Mouse (Mus musculus): ENCODE data around the gene Dnaja3. TPM values are rescaled to one million over a fixed set of nuclear protein-coding genes. Genes with fewer than 3 reads are reported as not detected.
"Not testable (repeated sequence)": the region's sequence is repeated elsewhere in the genome, so short reads cannot be mapped to it uniquely, and the experiment has no call there.

Gene Dnaja3
- total RNA-seq, 4 experiments from 2014 or later: 146 to 154 (median 153) TPM

DNA sequence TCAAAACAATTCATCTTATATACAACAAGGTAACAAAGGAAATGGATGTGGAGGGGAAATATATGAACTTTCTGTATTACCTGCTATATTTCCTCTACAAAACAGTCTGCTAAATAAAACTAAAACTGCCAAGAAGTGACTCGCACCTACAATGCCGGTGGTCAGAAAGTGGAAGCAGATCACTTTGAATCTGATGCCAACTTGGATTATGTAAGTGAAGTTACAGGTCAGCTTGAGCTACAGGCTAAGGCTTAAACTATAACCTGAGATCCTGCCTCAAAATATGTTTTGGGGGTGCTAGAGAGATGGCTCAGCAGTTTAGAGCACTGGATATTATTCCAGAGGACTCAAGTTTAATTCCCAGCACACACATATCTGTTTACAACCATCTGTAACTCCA, 25.9 kb downstream of the Dnaja3 start:
- no peak for DNase-seq (ENCODE audit: low spot score)

DNA sequence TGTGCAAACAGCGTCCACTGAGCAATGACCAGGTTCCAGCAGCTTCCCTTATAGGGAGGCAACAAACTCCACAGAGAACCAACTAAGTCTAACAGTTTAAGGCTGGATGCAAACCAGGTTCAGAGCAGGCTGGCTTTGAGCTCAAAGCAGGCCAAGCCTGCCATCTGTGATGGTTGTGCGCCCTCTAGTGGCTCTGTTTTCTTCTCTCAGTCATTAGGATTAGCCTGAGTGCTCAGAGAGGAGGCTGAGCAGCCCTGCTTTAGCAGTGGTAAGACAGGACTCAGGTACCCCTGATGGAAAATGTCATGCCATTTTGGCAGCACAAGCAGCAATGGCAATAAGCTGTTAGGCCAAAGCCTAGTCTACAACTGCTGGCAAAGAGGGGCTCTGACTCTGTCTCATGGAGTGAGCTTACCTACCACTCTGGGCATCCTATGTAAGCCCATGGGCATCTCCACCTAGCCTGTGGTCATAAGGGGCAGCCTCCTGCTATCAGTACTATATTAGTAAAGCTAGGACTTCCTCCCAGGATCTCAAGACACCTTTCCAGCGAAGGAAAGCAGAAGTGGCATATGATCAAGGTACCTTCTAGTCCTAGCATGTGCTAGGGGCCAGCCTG, 27.5 kb downstream of the Dnaja3 start:
- peak; percentile 88 for DNase-seq (ENCODE audit: low spot score)

DNA sequence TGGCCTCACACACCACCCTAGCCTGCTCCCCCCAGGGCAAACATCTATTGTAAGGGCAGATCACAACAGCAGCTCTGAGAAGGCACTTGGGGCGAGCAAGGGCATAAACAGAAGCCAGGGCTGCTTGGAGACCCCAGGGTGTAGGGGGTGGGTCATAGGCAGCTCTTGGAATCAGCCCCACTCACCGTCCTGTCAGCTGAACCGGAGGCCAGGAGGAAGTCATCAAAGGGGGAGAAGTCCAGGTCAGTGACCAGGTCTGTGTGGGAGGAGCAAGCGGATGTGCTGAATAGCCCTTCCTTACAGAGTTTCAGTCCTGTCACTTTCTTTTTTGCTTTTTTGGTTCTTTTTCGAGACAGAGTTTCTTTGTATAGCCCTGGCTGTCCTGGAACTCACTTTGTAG, 30.5 kb downstream of the Dnaja3 start:
- DNase-seq (ENCODE audit: low spot score): no peak

DNA sequence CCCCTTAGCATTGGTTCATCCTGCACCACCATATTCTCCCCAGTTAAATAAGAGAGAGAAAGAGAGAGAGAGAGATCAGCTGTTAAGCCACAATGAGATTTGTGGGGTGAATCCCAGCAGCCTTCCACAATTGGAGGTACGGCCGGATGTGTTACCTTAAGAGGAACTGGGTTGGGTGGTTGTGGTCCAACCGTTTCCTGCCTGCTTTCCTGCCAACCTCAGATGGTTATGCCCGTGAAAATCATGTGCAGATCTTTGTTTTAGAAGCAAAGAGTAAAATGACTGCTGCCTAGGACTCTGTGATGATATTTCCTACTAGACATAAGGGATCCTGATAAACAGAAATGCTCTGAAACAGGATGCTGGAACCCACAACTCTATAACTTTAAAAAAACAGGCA, 34.3 kb downstream of the Dnaja3 start:
- no peak for DNase-seq (ENCODE audit: low spot score)

DNA sequence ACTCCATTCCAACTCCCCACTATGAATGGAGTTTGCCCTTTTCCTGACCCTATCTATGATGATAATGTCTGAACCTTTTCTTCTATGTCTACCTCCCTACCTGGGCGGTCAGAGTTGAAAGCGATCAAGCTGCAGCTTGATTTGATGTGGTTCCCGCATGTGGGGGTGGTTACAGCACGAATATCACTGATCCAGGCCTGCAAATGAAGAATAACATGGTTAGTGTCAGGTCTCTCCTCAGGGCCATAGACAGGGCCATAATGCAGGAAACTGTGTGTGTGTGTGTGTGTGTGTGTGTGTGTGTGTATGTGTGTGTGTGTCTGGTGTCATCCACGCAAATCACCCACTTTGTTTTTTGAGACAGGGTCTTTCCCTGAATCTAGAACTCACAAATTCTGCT, 37.0 kb downstream of the Dnaja3 start:
- DNase-seq (ENCODE audit: low spot score): no peak

DNA sequence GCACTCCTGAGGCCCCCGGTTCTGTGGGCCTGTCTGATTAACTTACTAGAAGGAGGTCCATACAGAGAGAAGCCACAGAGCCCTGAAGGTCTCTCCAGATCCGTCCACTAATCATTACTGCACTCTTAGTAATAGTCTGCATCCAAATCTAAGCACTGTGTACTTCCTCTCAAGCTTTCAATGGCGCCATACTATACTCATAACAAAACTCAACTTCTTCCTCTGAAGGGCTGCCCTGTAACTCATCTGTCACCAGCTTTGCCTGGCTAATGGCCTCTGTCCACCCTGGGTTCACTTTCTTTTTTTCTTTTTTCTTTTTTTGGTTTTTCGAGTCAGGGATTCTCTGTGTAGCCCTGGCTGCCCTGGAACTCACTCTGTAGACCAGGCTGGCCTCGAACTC, 38.3 kb downstream of the Dnaja3 start:
- no peak for DNase-seq (ENCODE audit: low spot score)

DNA sequence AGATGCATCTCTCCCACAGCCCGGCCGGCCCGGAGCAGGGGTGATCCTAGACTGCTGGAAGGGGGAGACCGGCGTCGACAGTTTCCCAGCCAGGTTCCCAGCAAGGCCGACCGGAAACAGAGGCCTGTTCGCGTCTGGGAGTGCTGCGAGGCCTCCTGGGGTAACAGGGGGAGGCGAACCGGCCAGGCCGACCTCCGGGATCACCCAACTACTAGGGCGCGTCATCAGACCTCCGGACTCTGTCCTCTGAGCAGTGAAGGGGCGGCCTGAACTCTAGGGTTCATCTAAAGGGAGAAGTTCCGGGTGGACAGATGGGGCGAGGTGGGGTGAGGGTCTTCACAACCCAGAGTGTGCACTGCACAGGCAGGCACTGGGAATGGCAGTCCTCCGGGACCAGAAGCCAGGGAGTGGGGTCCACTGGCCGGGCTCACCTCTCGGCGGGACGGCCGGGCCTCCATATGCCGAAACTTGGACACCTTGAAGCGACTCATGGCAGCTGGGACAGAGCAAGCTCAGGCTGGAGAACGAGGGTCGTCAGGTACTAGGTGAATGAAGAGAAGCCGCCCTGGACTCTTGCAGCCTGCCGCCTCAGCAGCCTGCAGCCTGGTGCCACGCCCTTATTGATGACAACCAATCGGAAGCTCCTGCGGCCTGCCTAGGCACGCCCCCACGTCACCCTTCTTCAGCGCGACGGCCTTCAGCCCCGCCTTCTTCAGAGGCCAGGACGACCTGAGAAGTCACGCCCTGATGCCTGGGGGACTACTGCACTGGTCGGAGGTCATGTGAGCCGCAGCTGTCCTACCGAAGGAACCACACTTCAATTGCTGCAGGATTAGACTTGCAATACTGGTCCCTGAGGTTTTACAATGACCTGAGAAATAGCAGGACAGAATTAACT, 39.6 kb downstream of the Dnaja3 start, which contains the start of gene Coro7:
TSS of gene Coro7 (minus strand) at position 657 of the 898 bp plus-strand sequence.
- DNase-seq (ENCODE audit: low spot score): peak; percentile 89

DNA sequence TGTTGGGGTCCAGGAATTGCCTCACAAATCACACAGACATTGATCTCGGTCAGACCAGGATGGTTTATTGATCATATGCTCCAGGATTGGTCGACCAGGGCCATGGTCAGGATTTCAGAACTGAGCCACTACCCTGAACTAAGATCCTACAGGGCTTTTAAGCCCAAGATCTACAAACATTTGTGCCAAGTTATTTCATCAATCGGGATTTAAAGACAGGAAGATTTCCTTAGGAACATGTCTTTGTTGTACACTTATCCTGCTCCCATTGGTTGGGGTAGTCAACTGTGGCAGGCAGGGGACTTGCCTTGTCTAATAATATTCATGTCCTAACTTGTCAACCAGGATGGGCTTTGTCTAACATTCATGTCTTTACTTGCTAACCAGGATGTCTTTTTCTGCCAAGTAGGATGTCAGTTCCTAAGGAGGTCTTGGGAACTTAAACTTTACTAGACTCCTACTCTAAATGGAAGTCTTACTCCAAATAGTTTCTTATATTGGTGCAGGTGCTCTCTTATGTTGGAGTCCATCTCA, 41.2 kb downstream of the Dnaja3 start:
- DNase-seq (ENCODE audit: low spot score): not testable (repeated sequence)

DNA sequence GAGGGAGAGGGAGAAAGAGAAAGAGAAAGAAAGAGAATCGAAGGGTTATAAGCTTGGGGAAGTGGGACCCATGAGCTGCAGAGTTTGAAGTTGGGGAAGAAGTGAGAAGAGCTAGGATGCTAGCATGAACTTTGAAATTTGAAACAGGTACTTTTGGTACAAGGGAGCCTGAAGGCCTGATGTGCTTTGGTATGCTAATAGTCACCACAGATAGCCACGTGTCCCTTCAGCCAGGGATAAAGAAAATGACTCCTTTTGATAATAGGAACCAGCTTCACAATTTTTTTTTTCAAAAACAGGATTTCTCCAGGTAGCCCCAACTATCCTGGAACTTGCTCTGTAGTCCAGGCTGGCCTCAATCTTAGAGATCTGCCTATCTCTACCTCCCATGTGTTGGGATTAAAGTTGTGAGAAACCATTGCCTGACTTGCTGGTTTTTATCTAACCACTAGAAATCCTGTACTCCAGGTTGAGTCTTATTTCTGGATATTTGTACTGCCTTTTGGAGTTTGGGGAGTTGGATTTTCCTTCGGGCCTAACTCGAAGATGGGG, 42.9 kb downstream of the Dnaja3 start:
- DNase-seq (ENCODE audit: low spot score): no peak

DNA sequence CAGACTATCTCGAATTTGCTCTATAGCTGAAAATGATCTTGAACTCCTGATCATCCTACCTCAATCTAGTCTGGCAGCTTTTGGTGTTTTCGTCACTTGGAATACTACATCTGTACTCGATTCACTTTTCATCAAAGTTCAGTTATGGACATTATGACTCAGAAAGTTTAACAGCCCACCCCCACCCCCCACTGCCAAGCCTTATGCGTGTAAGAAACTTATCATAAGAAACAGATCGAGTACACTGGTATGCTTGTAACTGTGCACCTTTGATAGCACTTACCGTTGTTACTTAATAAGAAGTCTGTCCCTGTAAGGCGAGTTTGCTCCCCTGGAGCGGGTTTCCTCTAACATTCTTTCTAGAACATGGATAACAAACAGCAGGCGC, 43.4 kb downstream of the Dnaja3 start:
- DNase-seq (ENCODE audit: low spot score): no peak

DNA sequence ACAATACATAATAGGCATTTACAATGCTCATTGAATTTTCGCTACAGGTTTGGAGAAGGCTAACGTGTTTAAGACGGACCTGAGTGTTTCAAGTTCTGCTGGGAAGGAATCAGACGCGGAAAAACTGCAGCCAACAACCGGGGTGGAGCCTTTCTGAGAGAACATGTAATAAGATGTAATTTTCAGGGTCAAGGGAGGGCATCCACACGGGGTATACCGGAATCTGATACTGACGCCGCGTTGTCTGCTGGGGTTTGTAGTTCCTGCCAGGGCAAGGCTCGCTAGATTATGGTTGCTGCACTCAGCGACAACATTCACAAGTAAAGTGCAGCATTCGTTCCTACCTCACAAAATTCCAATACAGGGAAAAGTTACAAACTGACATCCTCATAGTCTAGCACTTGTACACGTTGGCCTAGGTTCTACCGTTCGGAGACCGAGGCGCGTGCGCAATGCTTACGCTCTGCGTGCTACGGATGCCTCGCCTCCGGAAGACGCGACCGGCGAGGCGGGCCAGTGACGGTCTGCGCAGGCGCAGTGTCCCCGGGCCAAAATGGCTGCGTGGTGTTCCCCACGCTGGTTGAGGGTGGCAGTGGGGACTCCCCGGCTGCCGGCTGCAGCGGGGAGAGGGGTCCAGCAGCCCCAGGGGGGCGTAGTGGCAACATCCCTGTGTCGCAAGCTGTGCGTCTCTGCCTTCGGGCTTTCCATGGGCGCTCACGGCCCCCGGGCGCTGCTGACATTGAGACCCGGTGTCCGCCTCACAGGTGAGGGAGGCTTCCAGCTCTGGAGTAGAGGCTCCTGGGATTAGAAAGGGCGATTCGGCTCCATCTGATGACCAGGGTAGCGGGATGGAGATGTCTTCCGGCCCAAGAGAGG, 44.0 kb downstream of the Dnaja3 start:
- DNase-seq (ENCODE audit: low spot score): peak; percentile 94

DNA sequence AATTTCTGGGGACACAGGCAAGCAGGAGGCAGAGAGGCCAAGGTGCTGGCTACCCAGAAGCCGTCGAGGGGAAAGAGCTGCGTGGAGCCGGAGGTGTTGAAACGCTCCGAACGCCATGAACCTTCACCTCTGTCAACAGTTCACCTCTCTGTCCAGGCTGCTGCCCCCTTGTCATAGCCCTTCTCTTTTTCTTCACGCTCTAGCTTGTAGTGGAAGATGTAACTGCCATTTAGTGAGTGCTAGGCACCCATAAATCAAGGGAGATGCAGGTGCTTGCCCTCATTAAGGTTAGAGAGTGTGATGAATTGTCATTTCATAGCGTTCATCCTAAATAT, 44.6 kb downstream of the Dnaja3 start:
- no peak for DNase-seq (ENCODE audit: low spot score)

DNA sequence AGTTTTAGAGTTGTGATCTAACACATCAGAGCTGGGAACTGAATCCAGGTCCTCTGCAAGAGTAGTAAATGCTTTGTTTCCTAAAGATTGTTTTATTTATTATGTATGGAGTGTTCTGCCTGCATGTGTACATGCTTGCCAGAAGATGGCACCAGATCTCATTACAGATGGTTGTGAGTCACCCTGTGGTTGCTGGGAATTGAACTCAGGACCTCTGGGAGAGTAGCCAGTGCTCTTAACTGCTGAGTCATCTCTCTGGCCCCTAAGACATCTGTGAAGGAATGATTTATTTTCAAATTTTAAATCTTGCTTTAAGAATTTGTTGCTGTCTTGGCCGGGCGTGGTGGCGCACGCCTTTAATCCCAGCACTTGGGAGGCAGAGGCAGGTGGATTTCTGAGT, 49.6 kb downstream of the Dnaja3 start:
- not testable (repeated sequence) for DNase-seq (ENCODE audit: low spot score)

DNA sequence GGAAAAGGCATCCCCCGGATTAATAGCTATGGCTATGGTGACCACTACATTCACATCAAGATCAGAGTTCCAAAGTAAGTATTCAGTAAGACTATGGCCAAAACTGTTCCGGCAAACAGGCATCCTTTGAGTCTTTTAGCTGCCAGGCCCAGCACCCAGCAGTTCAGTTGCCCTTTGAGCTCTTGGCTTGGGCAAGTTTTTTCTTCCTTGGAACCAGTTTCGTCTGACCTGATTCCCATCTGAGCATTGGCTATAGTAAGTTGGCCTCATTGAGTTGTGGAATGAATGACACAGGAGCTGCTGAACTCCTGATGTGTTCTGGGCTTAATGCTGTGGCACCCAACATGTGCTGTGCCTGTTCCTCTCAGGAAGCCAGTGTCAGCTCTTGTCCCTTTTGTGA, 61.4 kb downstream of the Dnaja3 start:
- no peak for DNase-seq (ENCODE audit: low spot score)

DNA sequence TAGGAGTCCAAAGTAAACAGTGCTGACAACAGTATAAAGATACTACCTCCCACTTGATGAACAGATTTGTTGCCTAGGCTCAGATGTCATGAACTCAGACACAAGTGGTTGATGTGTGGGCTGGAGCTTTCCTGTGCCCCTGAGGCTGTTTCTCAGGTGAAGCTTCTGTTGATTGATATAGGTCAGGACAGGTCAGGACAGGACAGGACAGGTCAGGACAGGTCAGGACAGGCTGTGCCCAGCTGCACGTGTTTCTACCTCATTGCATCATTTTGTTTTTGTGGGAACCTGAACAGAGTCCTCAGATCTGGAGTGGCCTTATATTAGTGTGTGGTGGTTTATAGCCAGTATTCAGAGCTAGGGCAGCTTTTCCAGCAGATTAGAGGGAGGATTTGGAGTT, 62.9 kb downstream of the Dnaja3 start:
- DNase-seq (ENCODE audit: low spot score): no peak

DNA sequence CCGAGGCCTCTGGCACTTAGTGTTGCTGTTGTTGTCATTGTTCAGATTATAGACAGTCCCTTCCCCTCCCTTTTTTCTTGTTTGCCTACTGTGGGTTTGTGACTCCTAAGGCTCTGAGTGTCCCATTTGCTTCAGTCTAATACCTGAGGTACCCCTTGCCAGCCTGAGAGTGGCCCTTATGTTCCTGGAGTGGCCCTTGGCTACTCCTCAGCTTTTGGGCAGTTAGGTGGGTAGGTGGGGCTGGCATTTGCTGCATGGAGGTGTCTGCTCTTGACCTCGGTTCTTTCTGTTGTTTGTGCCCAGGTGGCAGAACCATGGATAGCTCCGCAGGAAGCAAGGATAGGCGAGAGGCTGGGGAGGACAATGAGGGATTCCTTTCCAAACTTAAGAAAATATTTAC, 65.8 kb downstream of the Dnaja3 start:
- DNase-seq (ENCODE audit: low spot score): no peak

DNA sequence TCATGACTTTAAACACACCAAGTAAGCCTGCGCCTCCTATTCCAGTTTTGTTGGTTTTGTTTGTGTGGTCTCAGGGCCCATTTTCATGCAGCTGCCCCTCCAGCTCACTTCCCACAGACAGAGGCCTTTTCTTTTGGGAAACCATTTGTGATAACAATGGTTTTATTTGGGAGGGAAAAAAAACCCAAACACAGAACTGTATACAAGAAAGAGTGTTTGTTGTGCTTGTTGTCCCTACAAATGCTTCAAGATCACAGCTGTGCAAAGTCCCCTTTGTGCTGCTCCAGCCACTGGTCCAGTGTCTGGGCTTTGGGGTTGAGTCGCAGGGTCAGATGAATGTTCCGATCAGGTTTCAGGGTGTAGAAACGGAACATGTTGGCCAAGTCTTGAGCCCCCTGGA, 71.4 kb downstream of the Dnaja3 start:
- no peak for DNase-seq (ENCODE audit: low spot score)

DNA sequence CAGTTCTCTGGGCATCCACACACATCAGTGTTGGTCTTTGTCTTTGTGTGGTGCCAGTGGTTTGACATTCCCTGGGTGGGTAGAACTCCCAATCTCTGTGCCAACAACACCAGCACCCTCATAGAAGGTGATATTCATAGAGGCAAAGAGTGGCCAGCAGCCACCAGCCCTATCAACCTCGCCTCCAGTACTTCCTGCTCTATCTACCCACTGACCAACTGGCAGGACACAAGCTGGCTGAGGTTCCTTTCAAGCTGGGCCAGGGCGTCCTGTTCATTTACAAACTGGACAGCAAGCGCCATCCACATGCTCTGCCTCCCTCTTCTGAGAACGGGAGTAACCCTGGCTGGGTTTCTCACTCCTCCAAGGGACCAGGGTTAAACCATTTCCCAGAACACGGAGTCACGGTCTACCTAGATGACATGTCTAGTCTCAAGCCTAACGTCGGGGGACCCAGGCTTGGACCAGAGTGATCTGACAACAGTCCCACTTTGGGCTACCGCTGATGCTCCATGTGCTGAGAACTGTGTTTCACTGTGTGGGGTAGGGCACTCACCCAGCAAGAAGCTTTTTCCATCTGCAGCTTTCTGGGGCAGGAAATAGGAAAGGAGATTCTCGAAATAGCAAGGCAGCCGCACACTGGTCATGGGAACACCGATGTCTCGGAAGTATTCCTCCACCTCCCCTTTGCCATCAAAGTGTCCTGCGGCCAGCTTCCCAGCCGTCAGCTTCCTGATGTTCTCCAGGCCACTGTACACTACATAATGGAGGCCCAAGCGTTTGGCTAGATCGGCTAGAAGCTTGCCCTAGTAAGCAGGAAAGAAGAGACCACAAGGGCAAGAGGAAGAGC, 74.3 kb downstream of the Dnaja3 start:
- peak; percentile 55 for DNase-seq (ENCODE audit: low spot score)

DNA sequence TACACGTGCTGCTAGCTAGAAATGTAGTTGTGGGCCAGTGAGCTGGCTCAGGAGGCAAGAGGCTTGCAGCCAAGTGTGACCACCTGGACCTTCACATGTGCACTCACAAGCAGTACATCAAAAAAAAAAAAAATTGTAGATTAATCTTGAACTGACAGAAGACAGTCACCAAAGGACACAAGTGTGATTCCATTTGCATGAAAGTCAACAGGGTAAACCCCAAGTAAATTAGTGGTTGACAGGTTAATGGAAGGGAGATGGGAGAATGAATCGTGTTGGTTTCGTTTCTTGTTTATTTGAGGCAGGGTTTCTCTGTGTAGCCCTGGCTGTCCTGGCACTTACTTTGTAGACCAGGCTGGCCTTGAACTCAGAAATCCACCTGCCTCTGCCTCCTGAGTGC, 78.1 kb downstream of the Dnaja3 start:
- no peak for DNase-seq (ENCODE audit: low spot score)

DNA sequence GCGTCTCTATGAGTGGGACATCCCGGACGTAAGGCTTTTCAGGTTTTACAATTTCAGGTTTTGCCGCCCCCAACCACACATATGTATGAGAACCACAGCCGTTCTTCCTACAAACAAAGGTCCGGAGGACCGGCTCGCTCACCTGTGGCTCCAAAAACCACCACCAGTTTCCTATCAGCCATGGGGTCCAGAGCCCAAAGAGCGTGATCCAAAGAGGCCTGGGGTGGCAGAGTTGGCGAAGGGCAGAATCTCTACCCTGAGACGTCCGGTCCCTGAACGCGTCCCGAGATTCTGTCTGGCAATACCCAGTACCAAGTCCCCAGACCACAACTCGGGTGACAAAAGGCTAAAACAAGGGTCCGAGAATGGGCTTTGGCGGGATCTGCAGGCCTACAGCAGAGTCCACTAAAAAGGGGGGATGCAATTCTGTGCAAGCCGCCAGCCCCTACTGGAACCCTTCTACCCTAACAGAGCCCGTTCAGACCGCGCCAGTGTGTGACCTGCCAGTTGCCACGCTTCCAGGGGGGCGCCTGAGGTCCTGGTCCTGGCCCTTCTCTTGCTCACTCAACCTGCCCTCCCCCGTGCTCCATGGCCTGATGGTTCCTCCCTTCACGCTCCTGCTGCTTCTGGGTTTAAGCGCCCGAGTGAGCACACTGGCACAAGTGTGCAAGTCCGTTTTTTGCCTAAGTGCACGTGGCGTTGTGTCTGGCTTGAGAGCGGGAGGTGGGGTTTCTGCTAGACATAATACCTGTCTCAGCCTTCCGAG, 79.1 kb downstream of the Dnaja3 start, which contains the start of gene Nmral1:
TSS of gene Nmral1 (minus strand) at position 604 of the 766 bp plus-strand sequence.
- DNase-seq (ENCODE audit: low spot score): peak; percentile 55

Measured in heart, adult 8-10 months (tissue).